Mouse (Mus musculus) heart, postnatal 0 days (tissue): Measurements from ENCODE around the gene Ntf3.

ENCODE experiments used
- CTCF ChIP-seq: IDR thresholded peaks from 2 replicates; pipeline ENCODE4 v1.5.1; 2016; ENCODE audit warnings: antibody characterized with exemption, control low read depth, low read depth
- EP300 ChIP-seq: IDR thresholded peaks from 2 replicates; pipeline ENCODE4 v1.6.1; 2016; ENCODE audit warnings: antibody characterized with exemption, low read depth

GRCm38 (mm10) chr6:126202959-126203358 is 36.2 kb upstream of the Ntf3 start:
- TF ChIP-seq CTCF (no peak), EP300 (no peak)
